Mouse (Mus musculus) CH12.LX (cell line): ENCODE results near the gene Muc3.

ENCODE experiments used
- JUN ChIP-seq: IDR thresholded peaks from 2 replicates; pipeline ENCODE4 v1.6.1; 2011; ENCODE audit warnings: low read depth, mild to moderate bottlenecking, low read length, improper control_type of control experiment, moderate library complexity; ENCODE audit not compliant: insufficient read depth
- MAZ ChIP-seq: IDR thresholded peaks from 2 replicates; pipeline ENCODE4 v1.6.1; 2012; ENCODE audit warnings: low read depth, mild to moderate bottlenecking, inconsistent platforms, low read length, improper control_type of control experiment, moderate library complexity
- NRF1 ChIP-seq: IDR thresholded peaks from 2 replicates; pipeline ENCODE4 v1.6.1; 2014; ENCODE audit warnings: low read depth, mild to moderate bottlenecking, inconsistent platforms, low read length, improper control_type of control experiment, moderate library complexity
- POLR2A ChIP-seq: IDR thresholded peaks from 2 replicates; pipeline ENCODE4 v1.6.1; 2011; ENCODE audit warnings: low read depth, mild to moderate bottlenecking, improper control_type of control experiment, low read length
- RCOR1 ChIP-seq: conservative IDR thresholded peaks from 2 replicates; pipeline ENCODE4 v1.6.1; 2012; ENCODE audit warnings: low read depth, mild to moderate bottlenecking, inconsistent platforms, low read length, improper control_type of control experiment
- USF2 ChIP-seq: conservative IDR thresholded peaks from 2 replicates; pipeline ENCODE4 v1.6.1; 2011; ENCODE audit warnings: low read depth, low read length, improper control_type of control experiment
- ZC3H11A ChIP-seq: IDR thresholded peaks from 2 replicates; pipeline ENCODE4 v1.6.1; 2012; ENCODE audit warnings: low read depth, mild to moderate bottlenecking, inconsistent platforms, low read length, improper control_type of control experiment
- ZMIZ1 ChIP-seq: IDR thresholded peaks from 2 replicates; pipeline ENCODE4 v1.6.1; 2012; ENCODE audit warnings: low read depth, mild to moderate bottlenecking, inconsistent platforms, low read length, improper control_type of control experiment

DNA sequence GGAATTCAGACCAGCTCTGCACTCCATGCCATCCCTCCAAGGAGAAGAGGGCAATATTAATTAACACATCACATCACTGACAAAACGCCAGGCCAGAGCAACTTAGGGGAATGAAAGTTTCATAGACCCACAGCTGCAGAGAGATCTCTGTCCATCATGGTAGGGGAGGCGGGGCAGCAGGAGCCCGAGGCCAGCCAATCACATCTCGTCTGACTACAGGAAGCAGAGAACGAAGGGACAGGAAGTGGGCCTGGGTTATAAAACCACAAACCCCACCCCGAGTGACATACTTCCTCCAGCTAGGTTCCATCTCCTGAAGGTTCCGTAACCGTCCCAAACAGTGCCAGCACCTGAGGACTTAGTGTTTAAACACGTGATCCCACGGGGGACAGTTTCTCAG lies 54.0 kb downstream of the Muc3 start:
- no peak for TF ChIP-seq MAZ
- no peak for TF ChIP-seq ZC3H11A
- no peak for TF ChIP-seq USF2
- TF ChIP-seq NRF1, result no peak
- no peak for TF ChIP-seq POLR2A
- TF ChIP-seq JUN, result no peak
- no peak for TF ChIP-seq ZMIZ1
- TF ChIP-seq RCOR1, result no peak
